Mouse (Mus musculus) hindbrain, embryonic 15.5 days (tissue): ENCODE measurements around the gene Gm44502. TPM values are rescaled to one million over a fixed set of nuclear protein-coding genes. Genes with fewer than 3 reads are reported as not detected.
A peak's percentile ranks its signal among the peaks of the same experiment; 100 is the strongest.

Experiments
- ATAC-seq: fragments of 200-750 bp; cut with Nextera tagmentation; 2 replicates; pipeline ENCODE4 v1.8.0; 2017; ENCODE audit warnings: low read depth, moderate number of reproducible peaks, moderate TSS enrichment; ENCODE audit not compliant: low FRiP score
- H3K27ac ChIP-seq: fragments of 300-500 bp; sonication (generic); replicated peaks from 2 replicates; pipeline ENCODE4 v1.5.1; 2015; ENCODE audit warnings: mild to moderate bottlenecking, inconsistent platforms
- H3K27me3 ChIP-seq: fragments of 300-500 bp; sonication (generic); 2 replicates; pipeline ENCODE4 v1.6.1; 2015; ENCODE audit warnings: control low read depth, inconsistent platforms
- H3K36me3 ChIP-seq: fragments of 300-500 bp; sonication (generic); 2 replicates; pipeline ENCODE4 v1.6.1; 2015; ENCODE audit warnings: control low read depth, inconsistent platforms
- H3K4me1 ChIP-seq: fragments of 300-500 bp; sonication (generic); replicated peaks from 2 replicates; pipeline ENCODE4 v1.6.1; 2015; ENCODE audit warnings: control low read depth, inconsistent platforms
- H3K4me2 ChIP-seq: fragments of 300-500 bp; sonication (generic); 2 replicates; pipeline ENCODE4 v1.6.1; 2015; ENCODE audit warnings: moderate library complexity, mild to moderate bottlenecking, inconsistent platforms
- H3K4me3 ChIP-seq: fragments of 300-500 bp; sonication (generic); 2 replicates; pipeline ENCODE4 v1.5.1; 2015; ENCODE audit warnings: mild to moderate bottlenecking, inconsistent platforms
- H3K9ac ChIP-seq: fragments of 300-500 bp; sonication (generic); 2 replicates; pipeline ENCODE4 v1.6.1; 2015; ENCODE audit warnings: inconsistent platforms
- H3K9me3 ChIP-seq: fragments of 300-500 bp; sonication (generic); 2 replicates; pipeline ENCODE4 v1.6.1; 2016; ENCODE audit warnings: control low read depth, inconsistent platforms
- WGBS: fragments of 180-500 bp; shearing (Covaris S2); methylation state at CpG from one replicate; pipeline ENCODE4 v1.1.7; 2015; 5-methylcytosine and 5-hydroxymethylcytosine counted together
- polyA plus RNA-seq: library from polyadenylated mRNA; unstranded; fragments of >200 nt; fragmentation: Nextera tagmentation; extraction: Ambion mirVana; gene quantifications from 2 replicates; pipeline ENCODE4 v1.2.1, GENCODE M21; 2015

Gm44502 gene
- polyA plus RNA-seq, 1 experiment from 2014 or later, result not detected

- ATAC-seq, result 0 out of 2 replicates have a peak, but pooled peaks have one; percentile 20
- Histone ChIP-seq H3K4me1 (peaks cover 9% of the 10 kb centered on the region), H3K36me3 (peaks cover under 1% of the 10 kb centered on the region; the same call in 1 of the 2 replicates), H3K27ac (no peak overlapping the region), H3K4me3 (no peak overlapping the region), H3K4me2 (no peak overlapping the region), H3K9me3 (no peaks in the 10 kb centered on the region), H3K9ac (no peak overlapping the region), H3K27me3 (no peaks in the 10 kb centered on the region)
- WGBS, result 26% methylated on average over 2 of the region's 2 CpGs
Measured at GRCm38 (mm10) chr15:89468577-89468976, 39.1 kb upstream of the Gm44502 start.

- Histone ChIP-seq H3K4me2 (no peak overlapping the region), H3K27ac (0 out of 2 replicates have a peak overlapping the region, but pooled peaks have one; percentile 10), H3K9me3 (no peaks in the 10 kb centered on the region), H3K4me1 (peaks cover 9% of the 10 kb centered on the region), H3K9ac (no peak overlapping the region), H3K27me3 (no peaks in the 10 kb centered on the region), H3K36me3 (peaks cover 34% of the 10 kb centered on the region), H3K4me3 (no peak overlapping the region)
- 0 out of 2 replicates have a peak, but pooled peaks have one; percentile 35 for ATAC-seq
- 0% methylated on average over 1 of the region's 1 CpGs for whole genome bisulfite sequencing
Measured at GRCm38 (mm10) chr15:89465052-89465451, 35.6 kb upstream of the Gm44502 start.

- H3K36me3 ChIP-seq, result peaks cover 40% of the 10 kb centered on the region
- 71% methylated on average over 5 of the region's 5 CpGs for WGBS
- H3K27me3 ChIP-seq, result no peaks in the 10 kb centered on the region
- no peak overlapping the region for H3K9ac ChIP-seq
- no peak overlapping the region for H3K4me3 ChIP-seq
- no peak for ATAC-seq
- no peak overlapping the region for H3K27ac ChIP-seq
- H3K4me1 ChIP-seq, result peaks cover 9% of the 10 kb centered on the region
- H3K9me3 ChIP-seq, result no peaks in the 10 kb centered on the region
- no peak overlapping the region for H3K4me2 ChIP-seq
Measured at GRCm38 (mm10) chr15:89463334-89464235, 34.1 kb upstream of the Gm44502 start.

- peaks cover 5% of the 10 kb centered on the region; the same call in 1 of the 2 replicates for H3K4me1 ChIP-seq
- no peak overlapping the region for H3K27ac ChIP-seq
- no peaks in the 10 kb centered on the region for H3K27me3 ChIP-seq
- no peak overlapping the region for H3K4me2 ChIP-seq
- peaks cover 53% of the 10 kb centered on the region for H3K36me3 ChIP-seq
- no peak overlapping the region for H3K4me3 ChIP-seq
- WGBS, result 85% methylated on average over 7 of the region's 7 CpGs
- no peak overlapping the region for H3K9ac ChIP-seq
- H3K9me3 ChIP-seq, result no peaks in the 10 kb centered on the region
- ATAC-seq, result no peak
Measured at GRCm38 (mm10) chr15:89462176-89462575, 32.7 kb upstream of the Gm44502 start.

GRCm38 (mm10) chr15:89461321-89461720 is 31.8 kb upstream of the Gm44502 start:
- Histone ChIP-seq H3K4me1 (peaks cover 5% of the 10 kb centered on the region; the same call in 1 of the 2 replicates), H3K27me3 (no peaks in the 10 kb centered on the region), H3K27ac (no peak overlapping the region), H3K4me2 (no peak overlapping the region), H3K9me3 (no peaks in the 10 kb centered on the region), H3K9ac (no peak overlapping the region), H3K4me3 (no peak overlapping the region), H3K36me3 (peaks cover 58% of the 10 kb centered on the region)
- WGBS, result 86% methylated on average over 15 of the region's 15 CpGs
- ATAC-seq, result no peak

GRCm38 (mm10) chr15:89460298-89460697 is 30.8 kb upstream of the Gm44502 start:
- Histone ChIP-seq H3K27me3 (no peaks in the 10 kb centered on the region), H3K27ac (no peak overlapping the region), H3K4me3 (no peak overlapping the region), H3K4me2 (no peak overlapping the region), H3K9ac (no peak overlapping the region), H3K36me3 (peaks cover 58% of the 10 kb centered on the region), H3K4me1 (peaks cover 14% of the 10 kb centered on the region), H3K9me3 (no peaks in the 10 kb centered on the region)
- no peak for ATAC-seq
- 82% methylated on average over 10 of the region's 10 CpGs for WGBS

- WGBS, result 91% methylated on average over 7 of the region's 7 CpGs
- Histone ChIP-seq H3K36me3 (peaks cover 58% of the 10 kb centered on the region), H3K27me3 (no peaks in the 10 kb centered on the region), H3K9ac (no peak overlapping the region), H3K9me3 (no peaks in the 10 kb centered on the region), H3K4me2 (no peak overlapping the region), H3K4me1 (peaks cover 14% of the 10 kb centered on the region), H3K4me3 (no peak overlapping the region), H3K27ac (no peak overlapping the region)
- ATAC-seq, result no peak
Measured at GRCm38 (mm10) chr15:89459821-89460220, 30.3 kb upstream of the Gm44502 start.

- Histone ChIP-seq H3K4me3 (no peak overlapping the region), H3K36me3 (peaks cover 58% of the 10 kb centered on the region), H3K27ac (no peak overlapping the region), H3K9me3 (no peaks in the 10 kb centered on the region), H3K4me2 (no peak overlapping the region), H3K9ac (no peak overlapping the region), H3K27me3 (no peaks in the 10 kb centered on the region), H3K4me1 (peaks cover 18% of the 10 kb centered on the region)
- ATAC-seq, result no peak
- WGBS, result 91% methylated on average over 15 of the region's 15 CpGs
Measured at GRCm38 (mm10) chr15:89458942-89459341, 29.4 kb upstream of the Gm44502 start.

GRCm38 (mm10) chr15:89455642-89456041 is 26.1 kb upstream of the Gm44502 start:
- no peak overlapping the region for H3K9ac ChIP-seq
- H3K4me1 ChIP-seq, result peaks cover 28% of the 10 kb centered on the region
- peaks cover 30% of the 10 kb centered on the region for H3K36me3 ChIP-seq
- 66% methylated on average over 6 of the region's 6 CpGs for WGBS
- H3K27me3 ChIP-seq, result 0 out of 2 replicates have a peak, but pooled peaks cover 3% of the 10 kb centered on the region
- no peaks in the 10 kb centered on the region for H3K9me3 ChIP-seq
- no peak overlapping the region for H3K27ac ChIP-seq
- H3K4me2 ChIP-seq, result peak overlapping the region; percentile 76
- H3K4me3 ChIP-seq, result peak overlapping the region; percentile 79
- ATAC-seq, result no peak

- Histone ChIP-seq H3K27me3 (0 out of 2 replicates have a peak, but pooled peaks cover 3% of the 10 kb centered on the region), H3K4me1 (peaks cover 28% of the 10 kb centered on the region), H3K27ac (peak overlapping the region; percentile 90), H3K4me2 (peak overlapping the region; percentile 76), H3K9ac (peak overlapping the region; percentile 85), H3K9me3 (no peaks in the 10 kb centered on the region), H3K4me3 (peak overlapping the region; percentile 79), H3K36me3 (peaks cover 25% of the 10 kb centered on the region)
- ATAC-seq, result no peak
- 11% methylated on average over 4 of the region's 6 CpGs for WGBS
Measured at GRCm38 (mm10) chr15:89454857-89455256, 25.4 kb upstream of the Gm44502 start.

GRCm38 (mm10) chr15:89453865-89454478 is 24.5 kb upstream of the Gm44502 start, which contains the start of gene Mapk8ip2:
Gene Mapk8ip2, plus strand, starts transcription at chr15:89453913.
- Histone ChIP-seq H3K4me3 (peak within 1 kb of the TSS; percentile 79), H3K4me2 (peak within 1 kb of the TSS; percentile 76), H3K27me3 (0 out of 2 replicates have a peak, but pooled peaks cover 3% of the 10 kb centered on the region), H3K4me1 (peaks cover 28% of the 10 kb centered on the region), H3K9ac (peak within 1 kb of the TSS; percentile 85), H3K36me3 (peaks cover 22% of the 10 kb centered on the region), H3K9me3 (no peaks in the 10 kb centered on the region), H3K27ac (peak within 1 kb of the TSS; percentile 90)
- peak; percentile 80 for ATAC-seq
- WGBS, result under 1% methylated on average over 48 of the region's 53 CpGs
